Mouse (Mus musculus): ENCODE data around the gene Thrb.
A peak's percentile ranks its signal among the peaks of the same experiment; 100 is the strongest.
"Not testable (repeated sequence)": the region's sequence is repeated elsewhere in the genome, so short reads cannot be mapped to it uniquely, and the experiment has no call there.

Gene Thrb

DNA sequence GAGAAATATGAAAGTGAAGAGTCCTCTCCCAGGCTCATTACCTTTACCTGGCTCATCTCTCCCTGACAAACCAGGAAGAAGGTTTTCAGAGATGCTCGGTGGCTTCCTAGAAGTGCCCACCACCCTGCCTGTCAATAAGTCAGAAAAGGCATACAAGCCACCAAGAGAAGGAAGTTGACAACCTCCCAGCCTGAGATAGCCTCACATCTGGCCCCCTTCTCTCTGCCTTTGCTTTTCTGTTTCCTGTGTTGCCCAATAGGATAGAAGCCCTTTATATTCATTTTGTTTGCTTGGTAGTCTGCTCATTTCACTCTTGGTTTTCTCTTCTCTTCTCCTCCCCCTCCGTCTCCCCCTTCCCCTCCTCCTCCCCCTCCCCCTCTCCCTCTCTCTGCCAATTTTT is 273.4 kb downstream of the Thrb start:
- no peak for DNase-seq (ENCODE audit: low read depth, low spot score)

DNA sequence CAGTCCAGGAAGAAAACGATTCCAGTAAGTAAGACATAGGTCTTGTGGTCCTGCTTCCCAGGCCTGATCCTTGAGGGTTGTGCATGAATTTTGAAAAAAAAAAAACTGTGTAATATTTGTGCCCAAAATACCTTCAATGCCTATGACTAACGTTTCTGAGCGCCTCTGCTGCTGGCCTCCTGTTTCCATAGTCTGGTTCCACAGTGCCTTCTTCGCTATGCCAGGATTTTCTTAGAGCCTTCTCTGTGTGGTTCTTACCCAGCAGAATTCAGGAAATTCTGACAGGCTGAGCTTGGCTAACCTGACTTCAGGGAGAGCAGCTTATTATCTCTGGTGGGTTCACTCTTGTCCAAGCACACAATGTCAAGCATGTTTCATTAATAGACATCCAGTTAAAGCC is 274.7 kb downstream of the Thrb start:
- not testable (repeated sequence) for DNase-seq (ENCODE audit: low read depth, low spot score)

DNA sequence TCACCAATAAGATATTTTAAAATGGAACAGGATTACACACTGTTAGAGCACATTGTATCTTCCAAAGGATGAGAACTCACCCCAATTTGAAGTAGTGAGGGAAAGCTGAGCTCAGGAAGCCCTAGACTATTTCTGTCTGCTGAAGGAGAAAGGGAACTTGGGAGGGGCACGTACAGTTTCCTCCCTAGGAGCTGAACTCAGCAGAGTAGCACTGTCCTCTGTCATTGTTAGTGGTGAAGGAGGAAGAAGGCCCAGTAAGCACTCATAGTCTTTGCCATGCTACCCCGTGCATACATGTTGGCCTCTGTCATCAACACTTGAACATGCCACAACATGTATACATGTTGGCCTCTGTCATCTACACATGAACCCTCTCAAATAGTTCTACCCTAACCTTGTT is 294.0 kb downstream of the Thrb start:
- DNase-seq (ENCODE audit: low read depth, low spot score) = no peak

DNA sequence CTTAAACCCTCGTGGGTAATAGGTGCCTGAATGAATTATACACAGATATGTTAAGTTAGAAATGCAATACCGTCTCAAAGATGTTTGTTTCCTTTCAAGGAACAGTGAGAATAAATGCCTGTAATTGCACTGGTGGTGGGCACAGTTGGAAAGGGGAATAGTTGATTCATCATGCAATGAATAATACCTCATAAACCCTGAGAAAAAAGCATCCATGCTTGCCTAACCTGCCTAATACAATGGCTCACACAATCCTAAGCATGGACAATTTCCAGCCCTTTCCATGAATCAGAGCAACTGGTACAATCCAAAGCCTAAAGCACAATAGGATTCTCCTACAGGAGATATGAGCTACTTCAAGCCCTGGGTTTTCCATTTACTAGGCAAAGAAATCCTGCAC is 299.8 kb downstream of the Thrb start:
- DNase-seq (ENCODE audit: low read depth, low spot score) = no peak

DNA sequence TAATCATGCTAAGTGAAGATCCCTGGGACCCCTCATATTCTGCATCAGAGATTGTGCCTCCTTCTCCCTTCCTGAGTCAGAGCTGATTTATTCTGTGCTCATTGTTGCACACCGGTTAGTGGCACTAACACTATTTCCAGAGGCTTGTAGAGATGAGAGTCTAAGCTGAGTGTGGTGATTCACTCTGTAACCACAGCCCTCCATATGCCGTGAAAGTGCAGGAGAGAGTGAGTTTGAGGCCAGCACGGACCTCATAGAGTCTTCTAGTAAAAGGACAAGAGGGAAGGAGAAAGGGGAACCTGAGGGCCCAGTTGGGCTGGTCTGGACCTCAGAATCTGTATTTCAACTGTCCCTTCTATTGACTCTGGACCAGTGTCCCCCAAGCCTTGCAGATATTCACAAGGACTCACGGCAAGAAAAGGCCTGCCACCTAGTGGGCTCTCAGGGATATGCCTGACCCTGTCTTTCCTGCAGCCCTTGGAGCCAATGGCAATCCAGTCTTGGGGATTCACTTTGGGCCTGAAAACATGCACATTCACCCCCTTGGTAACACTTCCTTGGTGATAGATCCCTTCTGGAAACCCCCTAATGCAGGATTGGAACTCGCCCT is 307.2 kb downstream of the Thrb start:
- peak; percentile 18 for DNase-seq (ENCODE audit: low read depth, low spot score)

DNA sequence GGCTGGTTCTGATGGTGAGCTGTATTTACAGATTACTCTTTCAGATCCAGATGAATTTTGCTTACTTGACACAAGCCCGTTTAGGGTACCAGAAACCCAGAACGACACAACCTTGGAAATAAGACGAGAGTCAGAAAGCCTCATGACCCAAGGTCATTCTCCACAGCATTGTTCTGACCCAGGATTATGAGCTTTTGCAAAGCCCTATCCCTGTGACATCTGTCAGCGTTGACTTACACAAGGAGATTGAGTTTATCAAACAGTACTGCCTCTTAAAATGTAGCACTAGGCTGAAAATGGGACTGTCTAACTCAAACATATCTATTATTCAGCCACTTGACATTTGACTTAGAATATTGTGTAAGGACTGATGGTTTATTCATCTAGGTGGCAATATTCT is 312.1 kb downstream of the Thrb start:
- no peak for DNase-seq (ENCODE audit: low read depth, low spot score)

DNA sequence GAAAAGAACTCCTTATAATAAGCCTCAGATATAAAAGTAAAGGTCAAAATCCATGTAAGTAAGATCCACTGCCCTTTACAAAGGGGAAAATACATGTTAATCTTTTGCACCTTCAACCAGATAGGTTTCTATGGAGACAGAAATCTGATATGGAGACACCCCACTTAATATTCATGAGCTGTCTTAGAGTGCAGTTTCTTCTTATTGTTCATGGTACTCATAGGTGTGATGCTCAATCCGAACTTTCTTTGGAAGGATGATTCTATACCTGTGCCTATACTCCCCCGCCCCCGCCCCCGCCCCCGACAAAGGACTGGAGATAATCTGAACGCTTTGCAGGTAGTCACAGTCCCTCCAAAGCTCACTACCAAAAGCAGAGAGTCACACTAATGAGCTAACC is 312.6 kb downstream of the Thrb start:
- no peak for DNase-seq (ENCODE audit: low read depth, low spot score)

DNA sequence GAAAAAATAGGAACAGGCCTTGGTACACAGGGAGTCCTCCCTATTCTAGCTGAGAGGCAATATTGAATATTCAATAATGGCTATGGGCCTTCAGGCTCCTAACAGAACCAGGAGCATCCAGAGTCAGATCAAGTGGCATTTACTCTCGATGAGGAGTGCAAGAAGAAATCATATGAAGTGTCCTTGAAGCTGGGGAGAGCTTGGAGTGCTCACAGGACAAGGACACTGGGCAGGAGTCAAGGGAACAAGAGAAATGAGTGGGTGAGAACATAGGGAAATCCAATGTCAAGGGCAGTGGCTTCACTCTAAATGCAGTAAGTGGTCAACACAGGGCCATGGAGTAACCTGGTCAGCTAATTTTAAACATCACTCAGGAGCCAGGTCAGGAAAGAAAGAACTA is 315.7 kb downstream of the Thrb start:
- no peak for DNase-seq (ENCODE audit: low read depth, low spot score)

DNA sequence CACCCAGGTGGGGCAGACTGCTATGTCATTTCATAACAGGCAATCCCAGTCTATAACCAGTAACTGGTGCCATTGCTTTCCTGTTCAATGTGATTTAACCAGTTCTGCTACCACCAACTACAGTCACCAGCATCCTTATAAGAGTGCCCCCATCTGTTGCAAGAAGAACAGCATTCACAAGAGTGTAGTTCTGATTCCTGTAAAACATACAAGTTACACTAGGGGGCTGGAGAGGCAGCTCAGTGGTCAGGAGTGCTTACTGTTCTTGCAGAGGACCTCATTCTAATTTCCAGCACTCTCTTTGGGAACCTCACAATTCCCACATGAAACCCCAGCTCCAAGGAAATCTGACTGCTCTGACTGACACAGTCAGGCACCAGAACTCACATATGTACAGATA is 318.2 kb downstream of the Thrb start:
- no peak for DNase-seq (ENCODE audit: low read depth, low spot score)

DNA sequence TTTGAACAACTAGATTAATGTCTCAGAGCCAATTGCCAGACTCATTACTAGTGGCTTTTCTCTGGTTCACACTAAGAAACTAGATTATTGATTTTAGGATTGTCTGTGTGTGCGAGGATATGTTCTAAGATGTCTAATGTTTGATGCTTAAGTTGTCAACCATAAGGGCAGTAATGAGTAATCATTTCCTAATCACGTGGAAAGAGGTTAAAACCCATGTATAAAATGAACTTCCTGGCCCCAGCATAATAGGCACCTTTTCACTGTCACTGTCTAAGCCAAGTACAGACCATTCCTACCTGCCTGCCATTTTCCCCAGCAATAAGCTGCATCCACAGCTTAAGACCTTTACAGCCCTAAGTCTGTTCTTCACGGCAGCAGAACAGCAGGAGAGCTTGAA is 321.2 kb downstream of the Thrb start:
- no peak for DNase-seq (ENCODE audit: low read depth, low spot score)

DNA sequence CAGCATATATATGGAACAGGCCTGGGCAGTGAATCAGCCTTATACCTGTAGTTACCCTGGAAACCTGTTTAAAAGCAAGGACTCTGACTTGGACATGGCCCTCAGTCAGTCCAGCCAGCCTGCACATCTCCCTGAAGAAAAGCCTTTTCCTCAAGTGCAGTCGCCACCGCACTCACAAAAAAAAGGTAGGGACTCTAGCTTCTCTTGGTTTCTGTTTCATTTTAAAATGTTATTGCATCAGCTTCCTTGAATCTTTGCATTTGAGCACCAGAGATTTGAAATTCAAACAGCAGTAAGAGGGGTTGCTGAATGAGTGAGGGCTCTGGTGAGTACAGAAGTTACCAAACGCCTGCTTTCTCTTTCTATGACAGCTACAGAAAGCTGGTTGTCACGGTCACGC is 322.0 kb downstream of the Thrb start:
- DNase-seq (ENCODE audit: low read depth, low spot score) = no peak

DNA sequence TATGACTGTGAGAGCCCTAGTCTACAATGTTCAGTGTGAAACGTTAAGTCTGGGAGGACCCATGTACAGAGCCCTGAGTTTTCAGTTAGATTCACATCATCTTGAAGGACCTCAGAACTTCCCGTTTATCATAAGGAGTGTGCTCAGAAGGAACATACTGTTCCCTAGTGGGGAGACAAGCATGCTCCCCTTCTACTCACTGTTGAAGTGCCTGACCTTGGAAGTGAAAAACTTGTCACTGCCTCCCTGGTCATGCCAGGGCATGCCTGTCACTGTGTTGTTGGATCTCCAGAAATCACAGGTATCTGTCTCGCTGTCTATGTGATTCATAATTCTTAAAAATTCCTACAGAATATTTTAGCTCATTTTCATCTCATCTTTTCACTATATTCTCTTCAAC is 323.3 kb downstream of the Thrb start:
- DNase-seq (ENCODE audit: low read depth, low spot score) = no peak

DNA sequence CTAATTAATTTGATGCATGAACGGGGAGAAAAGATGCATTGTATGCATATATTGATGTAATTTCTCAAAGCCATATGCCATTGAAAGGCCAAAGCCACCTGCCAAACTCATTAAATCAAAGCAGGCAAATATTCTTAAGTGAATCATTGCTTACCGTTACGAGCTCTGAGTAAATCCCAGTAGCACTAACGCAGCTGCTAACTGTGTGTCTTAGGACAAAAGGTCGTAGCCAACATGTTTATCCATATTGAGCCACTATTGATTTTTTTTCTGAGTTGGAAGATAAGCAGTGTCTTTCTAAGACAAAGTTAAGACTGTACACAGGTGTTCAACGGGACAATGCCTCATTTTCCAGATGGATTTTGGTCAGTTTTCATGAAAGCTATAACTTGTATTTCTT is 323.8 kb downstream of the Thrb start:
- no peak for DNase-seq (ENCODE audit: low read depth, low spot score)

DNA sequence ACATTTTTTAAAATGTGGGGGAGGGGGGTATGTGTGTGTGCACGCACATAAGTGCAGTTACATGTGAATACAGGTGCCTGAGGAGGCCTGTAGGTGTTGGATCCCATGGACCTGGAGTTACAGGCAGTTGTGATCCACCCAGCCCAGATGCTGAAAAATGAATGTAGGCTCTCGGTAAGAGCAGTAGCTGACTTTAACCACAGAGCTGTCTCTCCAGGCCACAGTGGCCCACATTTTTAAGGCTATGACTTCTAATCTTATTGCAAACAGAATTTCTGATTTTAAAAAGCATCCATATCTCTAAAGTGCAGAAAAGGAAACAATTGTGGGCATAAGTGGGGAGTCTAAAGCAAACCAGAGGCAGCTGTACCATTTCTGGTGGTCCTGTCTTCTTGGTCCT is 328.5 kb downstream of the Thrb start:
- no peak for DNase-seq (ENCODE audit: low read depth, low spot score)

DNA sequence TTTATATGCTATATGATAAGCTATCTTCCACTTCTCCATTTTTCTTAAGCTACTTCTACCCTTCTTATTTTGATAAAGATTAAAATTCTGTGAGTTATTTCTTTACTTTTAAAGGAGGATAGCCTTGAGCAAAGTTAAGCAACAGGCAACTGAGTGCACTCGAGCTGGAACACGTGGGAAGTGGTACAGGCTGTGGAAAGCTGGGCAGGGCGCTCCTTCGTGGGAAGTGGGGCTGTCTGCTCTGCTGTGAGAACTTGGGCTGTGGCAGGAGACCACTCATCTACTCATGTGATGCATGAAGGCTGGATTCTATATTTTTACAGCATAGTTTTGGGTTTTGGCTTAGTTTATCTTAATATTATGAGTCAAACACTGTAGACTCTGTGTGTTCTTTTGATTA is 329.1 kb downstream of the Thrb start:
- DNase-seq (ENCODE audit: low read depth, low spot score) = no peak

DNA sequence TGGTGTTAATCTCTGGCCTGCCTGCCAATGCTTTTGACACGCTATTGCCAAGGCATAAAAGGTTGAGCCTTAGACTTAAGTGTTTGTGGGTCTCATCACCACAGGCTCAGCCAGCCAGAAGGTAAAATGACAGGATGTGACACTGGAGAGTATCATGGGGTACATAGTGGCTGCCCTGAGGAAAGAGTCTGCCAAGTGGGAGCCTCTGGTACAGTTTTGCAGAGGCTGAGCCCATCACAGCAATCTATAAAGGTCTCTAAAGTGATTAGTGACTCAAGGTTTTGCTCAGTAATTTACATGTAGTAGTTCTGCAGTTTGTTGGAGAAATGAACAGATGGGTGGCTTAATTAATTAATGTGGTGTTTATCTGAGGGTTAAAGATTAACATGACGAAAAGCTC is 330.1 kb downstream of the Thrb start:
- no peak for DNase-seq (ENCODE audit: low read depth, low spot score)

DNA sequence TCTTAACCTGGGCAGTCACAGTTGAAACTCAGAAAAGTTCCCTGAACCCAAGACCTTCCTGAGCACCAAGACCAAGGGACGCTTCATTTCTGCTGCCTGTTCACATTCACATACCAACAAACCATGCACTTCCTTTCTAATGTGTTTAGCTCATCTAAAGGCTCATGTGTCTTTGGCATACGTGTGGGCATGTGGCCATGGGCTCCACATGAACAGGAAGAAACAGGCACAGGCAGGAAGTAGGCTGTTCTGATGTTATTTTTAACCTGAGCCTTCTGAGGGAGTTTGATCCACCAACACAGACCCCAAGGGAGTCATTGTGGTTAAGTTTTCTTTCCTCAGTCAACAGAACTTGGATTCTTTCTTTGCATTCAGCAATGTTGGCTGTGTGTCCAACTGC is 341.8 kb downstream of the Thrb start:
- DNase-seq (ENCODE audit: low read depth, low spot score) = no peak

DNA sequence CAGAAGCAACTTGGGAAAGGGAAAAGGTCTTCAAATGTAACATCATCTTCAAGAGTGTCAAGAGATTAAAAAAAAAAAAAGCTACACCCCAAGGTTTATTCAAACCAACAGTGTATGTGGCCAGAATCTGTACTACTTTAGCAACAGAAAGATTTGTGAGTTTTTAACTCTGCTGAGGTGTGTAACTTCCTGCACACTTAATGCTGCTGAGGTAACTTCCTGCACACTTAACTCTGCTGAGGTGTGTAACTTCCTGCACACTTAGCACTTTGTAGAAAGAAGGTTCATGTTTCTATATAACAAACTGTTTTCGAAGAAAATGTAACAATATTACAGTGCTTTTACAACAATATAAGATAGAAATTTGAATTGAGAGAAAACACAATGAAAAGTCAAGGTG is 343.6 kb downstream of the Thrb start:
- no peak for DNase-seq (ENCODE audit: low read depth, low spot score)

DNA sequence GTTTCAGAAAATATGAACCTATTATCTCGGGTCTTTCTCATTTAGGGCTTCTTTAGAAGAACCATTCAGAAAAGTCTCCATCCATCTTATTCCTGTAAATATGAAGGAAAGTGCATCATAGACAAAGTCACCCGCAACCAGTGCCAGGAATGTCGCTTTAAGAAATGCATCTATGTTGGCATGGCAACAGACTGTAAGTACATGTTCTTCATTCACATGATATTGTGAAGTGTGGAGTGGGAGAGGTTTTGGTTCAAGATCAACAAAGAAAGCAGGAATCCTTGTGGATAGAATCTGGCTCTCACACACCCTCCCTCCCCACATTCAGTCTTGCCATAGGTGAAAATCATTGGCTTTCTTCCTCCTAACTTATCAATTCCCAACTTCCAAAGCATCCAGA is 348.5 kb downstream of the Thrb start:
- no peak for DNase-seq (ENCODE audit: low read depth, low spot score)

DNA sequence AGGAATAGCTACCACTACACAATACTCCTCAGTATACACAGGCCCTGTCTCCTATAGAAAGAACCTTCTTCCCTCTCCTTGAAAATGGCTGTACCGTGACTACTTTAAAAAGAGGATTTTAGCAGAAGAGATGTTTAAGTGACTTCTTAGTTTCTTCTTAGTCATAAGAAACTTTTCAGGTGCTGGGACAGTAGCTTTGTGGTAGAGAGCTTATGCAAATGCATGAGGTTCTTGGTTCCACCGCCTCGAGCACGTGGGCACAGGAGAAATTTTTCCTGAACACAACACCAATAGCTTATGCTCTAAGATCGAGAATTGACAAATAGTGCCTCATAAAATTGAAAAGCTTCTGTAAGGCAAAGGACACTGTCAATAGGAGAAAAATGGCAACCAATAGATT is 356.5 kb downstream of the Thrb start:
- no peak for DNase-seq (ENCODE audit: low read depth, low spot score)

DNA sequence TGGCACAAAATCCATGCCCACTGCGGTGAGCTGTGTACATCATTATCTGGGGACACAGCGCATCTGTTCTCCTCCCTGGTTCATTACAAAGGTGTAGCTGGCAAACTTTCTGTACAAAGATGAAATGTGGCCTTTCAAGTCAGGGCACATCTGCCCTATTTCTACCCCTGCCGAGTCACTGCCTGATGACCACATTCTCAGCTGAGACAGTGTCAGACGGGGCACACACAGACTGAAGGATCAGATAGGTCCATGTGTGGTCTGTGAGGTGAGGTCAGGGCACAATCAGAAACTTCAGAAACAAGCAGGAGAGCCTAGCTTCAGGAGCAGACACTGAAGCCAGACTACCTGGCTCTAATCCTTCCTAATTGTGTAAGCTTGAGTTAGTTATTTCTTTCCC is 360.1 kb downstream of the Thrb start:
- DNase-seq (ENCODE audit: low read depth, low spot score) = no peak

DNA sequence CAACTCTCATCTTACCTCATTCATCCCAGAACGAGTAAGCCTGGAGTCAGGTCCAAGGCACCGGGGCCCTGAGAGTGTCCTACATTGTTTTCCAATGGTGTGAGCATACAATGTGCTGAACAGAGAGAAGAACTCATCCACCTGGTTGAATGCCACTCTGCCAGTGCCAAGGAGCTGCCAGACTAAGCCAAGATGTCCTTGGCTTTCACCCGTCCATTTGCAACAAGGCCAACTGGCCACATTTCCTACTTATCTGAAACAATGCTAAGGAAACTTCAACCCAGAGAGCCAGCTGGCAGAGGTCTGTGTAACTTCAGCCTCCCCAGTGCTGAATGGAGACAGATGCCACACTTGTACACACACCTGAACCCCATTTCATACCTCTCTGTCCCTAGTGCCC is 360.6 kb downstream of the Thrb start:
- DNase-seq (ENCODE audit: low read depth, low spot score) = no peak

DNA sequence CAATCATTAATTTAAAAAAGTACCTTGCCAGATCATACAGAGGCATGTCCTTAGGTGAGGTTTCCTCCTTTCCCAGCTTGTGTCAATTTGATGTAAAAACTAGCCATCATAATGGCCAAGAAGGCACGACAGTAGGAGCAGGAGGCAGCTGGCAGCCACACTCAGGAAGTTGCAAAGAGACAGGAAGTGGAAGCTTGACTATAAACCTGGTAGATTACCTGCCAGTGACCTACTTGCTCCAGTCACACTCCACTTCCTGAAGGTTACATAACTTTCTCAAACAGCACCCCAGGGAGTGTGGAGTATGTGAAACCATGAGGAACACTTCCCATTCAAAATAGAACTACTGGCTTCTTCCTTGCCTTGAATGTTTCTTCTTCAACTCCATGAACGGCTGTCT is 361.7 kb downstream of the Thrb start:
- no peak for DNase-seq (ENCODE audit: low read depth, low spot score)

DNA sequence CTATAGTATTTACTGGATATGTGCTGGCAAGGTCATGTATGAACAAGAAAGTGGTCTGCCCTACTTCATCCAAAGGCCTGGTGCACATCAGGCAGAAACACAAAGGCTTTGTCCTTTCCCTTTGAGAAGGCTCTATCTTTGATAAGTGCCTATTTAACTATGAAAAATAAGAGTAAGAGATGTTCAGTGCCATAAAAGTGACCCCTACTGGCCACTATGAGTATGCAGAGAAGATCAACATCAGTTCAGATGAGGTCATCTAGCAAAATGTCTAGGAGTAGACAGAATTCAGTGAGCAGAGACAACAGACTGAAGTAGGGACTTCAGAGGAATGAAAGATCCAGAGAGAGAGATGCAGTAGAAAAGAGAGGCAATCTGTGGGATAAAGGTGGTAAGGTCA is 362.3 kb downstream of the Thrb start:
- DNase-seq (ENCODE audit: low read depth, low spot score) = no peak

DNA sequence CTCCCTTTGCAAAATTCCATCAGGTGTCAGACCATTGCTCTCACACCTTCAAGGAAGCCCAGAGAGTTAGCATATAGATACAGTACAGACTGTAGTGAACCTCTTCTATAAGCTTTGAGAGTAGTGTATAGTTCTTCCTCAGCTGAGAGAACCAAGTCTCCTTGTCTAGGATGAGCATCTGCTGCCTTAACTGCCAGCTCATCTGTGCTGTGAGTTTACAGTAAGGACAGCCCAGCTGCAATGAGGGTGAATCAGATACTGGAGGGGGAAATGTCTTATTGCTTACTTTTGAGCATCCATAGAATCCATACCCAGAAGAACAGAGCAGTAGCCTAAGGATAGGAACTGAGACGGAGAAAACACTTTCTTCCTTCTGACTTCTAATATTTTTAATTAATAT is 367.8 kb downstream of the Thrb start:
- DNase-seq (ENCODE audit: low read depth, low spot score) = no peak

All from brain, embryonic 18.5 days (tissue).